Mouse (Mus musculus) lung, embryonic 16.5 days (tissue): Measurements from ENCODE around the gene Lefty1. TPM values are rescaled to one million over a fixed set of nuclear protein-coding genes. Genes with fewer than 3 reads are reported as not detected.
"Not testable (repeated sequence)": the region's sequence is repeated elsewhere in the genome, so short reads cannot be mapped to it uniquely, and the experiment has no call there.

Source experiments
- ATAC-seq: fragments of 200-750 bp; cut with Nextera tagmentation; 2 replicates; pipeline ENCODE4 v1.8.0; 2017; ENCODE audit warnings: low read depth, mild to moderate bottlenecking, moderate library complexity
- H3K27ac ChIP-seq: fragments of 300-500 bp; sonication (generic); 2 replicates; pipeline ENCODE4 v1.5.1; 2014; ENCODE audit warnings: mild to moderate bottlenecking, control low read depth, low read length
- H3K27me3 ChIP-seq: fragments of 300-500 bp; sonication (generic); 2 replicates; pipeline ENCODE4 v1.6.1; 2014; ENCODE audit warnings: low read depth, low read length, mixed read lengths; ENCODE audit not compliant: control insufficient read depth, insufficient read depth
- H3K36me3 ChIP-seq: fragments of 300-500 bp; sonication (generic); 2 replicates; pipeline ENCODE4 v1.6.1; 2014; ENCODE audit warnings: low read length; ENCODE audit not compliant: control insufficient read depth, insufficient read depth
- H3K4me1 ChIP-seq: fragments of 300-500 bp; sonication (generic); replicated peaks from 2 replicates; pipeline ENCODE4 v1.6.1; 2014; ENCODE audit warnings: low read length, mixed read lengths; ENCODE audit not compliant: control insufficient read depth, insufficient read depth
- H3K4me2 ChIP-seq: fragments of 300-500 bp; sonication (generic); 2 replicates; pipeline ENCODE4 v1.6.1; 2014; ENCODE audit warnings: low read depth, low read length, control low read depth
- H3K4me3 ChIP-seq: fragments of 300-500 bp; sonication (generic); 2 replicates; pipeline ENCODE4 v1.5.1; 2014; ENCODE audit warnings: mild to moderate bottlenecking, low read length, control low read depth
- H3K9ac ChIP-seq: fragments of 300-500 bp; sonication (generic); 2 replicates; pipeline ENCODE4 v1.6.1; 2014; ENCODE audit warnings: low read length, control low read depth
- H3K9me3 ChIP-seq: fragments of 300-500 bp; sonication (generic); 2 replicates; pipeline ENCODE4 v1.6.1; 2016; ENCODE audit warnings: low read length; ENCODE audit not compliant: control insufficient read depth
- WGBS: fragments of 180-500 bp; shearing (Covaris S2); extraction: QIAGEN DNeasy Blood & Tissue Kit; methylation state at CpG from one replicate; pipeline ENCODE4 v1.1.7; 2014; 5-methylcytosine and 5-hydroxymethylcytosine counted together
- polyA plus RNA-seq: library from polyadenylated mRNA; unstranded; fragments of >200 nt; fragmentation: Nextera tagmentation; extraction: Ambion mirVana; gene quantifications from 2 replicates; pipeline ENCODE4 v1.2.1, GENCODE M21; 2015

Gene Lefty1
- polyA plus RNA-seq, 1 experiment from 2014 or later, result 1.5 TPM

DNA sequence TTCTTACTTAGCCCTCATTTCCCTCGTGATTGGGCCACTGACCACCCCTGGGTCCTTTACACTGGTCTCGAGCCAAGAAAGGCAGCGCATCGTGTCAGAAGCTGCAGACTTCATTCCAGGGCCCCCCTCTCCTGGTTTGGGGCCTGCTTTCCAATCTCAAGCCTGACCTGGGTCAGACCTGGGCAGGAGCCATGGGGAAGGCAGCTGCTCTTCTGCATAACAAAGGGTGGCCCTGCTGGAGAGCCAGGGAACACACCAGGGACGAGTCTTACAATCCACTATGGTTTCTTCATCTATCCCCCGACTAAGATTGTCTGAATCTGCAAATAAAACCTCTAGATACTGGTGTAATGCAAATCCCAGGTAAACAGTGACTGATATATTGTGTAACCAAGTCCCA is 1.2 kb upstream of the Lefty1 start:
- Histone ChIP-seq H3K4me3 (no peak overlapping the region), H3K4me2 (no peak overlapping the region), H3K9me3 (no peaks in the 10 kb centered on the region), H3K27me3 (peaks cover 31% of the 10 kb centered on the region), H3K36me3 (no peaks in the 10 kb centered on the region), H3K27ac (no peak overlapping the region), H3K9ac (no peak overlapping the region), H3K4me1 (no peaks in the 10 kb centered on the region)
- ATAC-seq, result no peak
- WGBS, result 27% methylated on average over 6 of the region's 6 CpGs

DNA sequence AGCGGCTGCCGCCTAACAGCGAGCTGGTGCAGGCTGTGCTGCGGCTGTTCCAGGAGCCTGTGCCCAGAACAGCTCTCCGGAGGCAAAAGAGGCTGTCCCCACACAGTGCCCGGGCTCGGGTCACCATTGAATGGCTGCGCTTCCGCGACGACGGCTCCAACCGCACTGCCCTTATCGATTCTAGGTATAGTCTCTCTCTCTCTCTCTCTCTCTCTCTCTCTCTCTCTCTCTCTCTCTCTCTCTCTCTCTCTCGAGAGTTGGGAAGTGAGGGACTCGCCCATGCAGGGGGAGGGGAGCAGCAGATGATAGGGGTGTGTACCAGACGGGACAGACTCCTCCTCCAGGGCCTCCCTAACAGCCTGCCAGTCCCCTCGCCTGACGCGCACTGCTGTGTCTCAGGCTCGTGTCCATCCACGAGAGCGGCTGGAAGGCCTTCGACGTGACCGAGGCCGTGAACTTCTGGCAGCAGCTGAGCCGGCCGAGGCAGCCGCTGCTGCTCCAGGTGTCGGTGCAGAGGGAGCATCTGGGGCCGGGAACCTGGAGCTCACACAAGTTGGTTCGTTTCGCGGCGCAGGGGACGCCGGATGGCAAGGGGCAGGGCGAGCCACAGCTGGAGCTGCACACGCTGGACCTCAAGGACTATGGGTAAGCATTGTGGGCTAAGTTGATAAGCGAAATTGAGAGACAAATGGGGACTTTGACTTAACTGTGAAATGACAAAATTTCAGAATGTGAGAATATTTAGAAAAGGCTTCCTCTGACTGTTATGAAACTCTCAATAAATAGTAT is 2.0 kb downstream of the Lefty1 start:
- not testable (repeated sequence) for H3K9me3 ChIP-seq, H3K4me1 ChIP-seq, H3K27ac ChIP-seq, H3K36me3 ChIP-seq
- peak; percentile 88 for ATAC-seq
- Histone ChIP-seq H3K4me3 (peak overlapping the region; percentile 40), H3K9ac (peak overlapping the region; percentile 60), H3K4me2 (peak overlapping the region; percentile 56), H3K27me3 (peaks cover 31% of the 10 kb centered on the region)
- 5% methylated on average over 34 of the region's 41 CpGs for WGBS

DNA sequence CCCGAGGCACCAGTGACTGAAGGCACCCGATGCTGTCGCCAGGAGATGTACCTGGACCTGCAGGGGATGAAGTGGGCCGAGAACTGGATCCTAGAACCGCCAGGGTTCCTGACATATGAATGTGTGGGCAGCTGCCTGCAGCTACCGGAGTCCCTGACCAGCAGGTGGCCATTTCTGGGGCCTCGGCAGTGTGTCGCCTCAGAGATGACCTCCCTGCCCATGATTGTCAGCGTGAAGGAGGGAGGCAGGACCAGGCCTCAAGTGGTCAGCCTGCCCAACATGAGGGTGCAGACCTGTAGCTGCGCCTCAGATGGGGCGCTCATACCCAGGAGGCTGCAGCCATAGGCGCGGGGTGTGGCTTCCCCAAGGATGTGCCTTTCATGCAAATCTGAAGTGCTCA is 2.8 kb downstream of the Lefty1 start:
- H3K36me3 ChIP-seq, ATAC-seq, H3K4me3 ChIP-seq, H3K4me1 ChIP-seq, H3K9ac ChIP-seq, H3K4me2 ChIP-seq, H3K27ac ChIP-seq, H3K9me3 ChIP-seq: not testable (repeated sequence)
- 53% methylated on average over 13 of the region's 13 CpGs for whole genome bisulfite sequencing
- peaks cover 31% of the 10 kb centered on the region for H3K27me3 ChIP-seq

DNA sequence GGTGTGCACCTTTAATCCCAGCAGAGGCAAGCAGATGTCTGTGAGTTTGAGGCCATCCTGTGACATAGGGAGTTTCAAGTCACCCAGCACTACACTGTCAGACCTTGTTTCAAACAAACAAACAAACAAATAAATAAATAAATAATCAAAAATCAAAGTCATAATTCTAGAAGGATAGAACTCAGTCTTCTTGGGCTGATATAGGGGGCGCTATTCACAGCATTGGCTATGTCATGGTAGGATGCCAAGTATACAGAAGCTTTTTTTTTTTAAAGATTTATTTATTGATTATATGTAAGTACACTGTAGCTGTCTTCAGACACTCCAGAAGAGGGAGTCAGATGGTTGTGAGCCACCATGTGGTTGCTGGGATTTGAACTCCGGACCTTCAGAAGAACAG is 4.0 kb downstream of the Lefty1 start:
- not testable (repeated sequence) for H3K4me3 ChIP-seq, H3K9ac ChIP-seq, H3K4me2 ChIP-seq, H3K9me3 ChIP-seq, H3K4me1 ChIP-seq, H3K36me3 ChIP-seq, H3K27ac ChIP-seq, ATAC-seq
- WGBS, result 81% methylated on average over 2 of the region's 2 CpGs
- H3K27me3 ChIP-seq, result peaks cover 25% of the 10 kb centered on the region

DNA sequence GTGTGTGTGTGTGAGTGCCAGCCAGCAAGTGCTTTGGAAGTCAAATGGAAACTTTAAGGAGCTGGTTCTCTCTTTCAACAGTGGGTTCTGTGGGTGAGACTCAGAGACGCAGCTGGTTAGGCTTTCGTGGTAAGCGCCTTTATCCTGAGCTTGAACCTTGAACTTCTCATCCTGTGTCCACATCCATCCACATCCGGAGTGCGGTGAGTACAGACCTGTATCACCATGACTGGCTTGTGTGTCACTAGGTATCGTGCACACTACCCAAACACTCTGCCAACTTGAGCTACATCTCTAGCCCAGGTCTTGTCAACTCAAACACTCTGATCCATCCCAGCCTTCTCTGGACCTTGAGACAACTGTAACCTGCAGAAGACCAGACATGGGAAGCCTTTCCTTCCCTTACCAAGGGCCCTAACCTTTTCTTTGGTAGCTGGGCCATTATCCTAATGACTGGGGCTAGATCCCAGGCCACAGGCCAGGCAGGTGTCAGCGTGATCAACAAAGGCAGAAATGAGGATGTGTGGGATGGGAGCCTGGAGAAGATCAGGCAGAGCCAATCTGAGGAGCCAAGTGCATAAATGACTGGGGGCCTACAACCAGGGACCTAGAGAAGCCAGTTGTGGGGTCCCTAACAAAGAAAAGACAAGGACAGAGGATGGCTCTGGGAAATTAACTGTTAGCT is 6.1 kb downstream of the Lefty1 start:
- Histone ChIP-seq H3K4me2 (peak overlapping the region; percentile 89), H3K27me3 (peaks cover 7% of the 10 kb centered on the region), H3K9ac (no peak overlapping the region; the same call in 1 of the 2 replicates), H3K4me1 (peaks cover 17% of the 10 kb centered on the region), H3K27ac (no peak overlapping the region), H3K4me3 (no peak overlapping the region; the same call in 1 of the 2 replicates), H3K9me3 (no peaks in the 10 kb centered on the region), H3K36me3 (no peaks in the 10 kb centered on the region)
- WGBS, result 85% methylated on average over 7 of the region's 7 CpGs
- no peak for ATAC-seq

DNA sequence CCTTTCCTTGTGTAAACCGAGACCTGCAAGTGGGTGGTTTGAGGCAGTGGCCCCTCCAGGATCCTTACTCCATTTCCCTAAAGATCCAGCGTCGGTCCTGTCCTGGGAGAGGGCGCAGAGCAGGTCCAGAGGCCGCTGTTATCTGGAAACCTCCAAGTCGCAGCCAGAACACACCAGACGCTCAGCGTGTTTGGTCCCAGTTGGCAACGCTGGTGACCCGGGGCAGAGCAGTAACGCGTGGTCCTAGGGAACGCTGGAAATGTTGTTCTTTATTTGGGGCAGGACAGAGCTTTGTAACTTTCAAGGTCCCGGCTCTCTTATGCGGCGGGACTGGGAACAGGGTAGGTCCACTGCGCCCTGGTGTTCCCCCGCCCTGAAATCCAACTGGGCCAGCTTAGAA is 6.9 kb downstream of the Lefty1 start:
- peaks cover 3% of the 10 kb centered on the region; the same call in 1 of the 2 replicates for H3K27me3 ChIP-seq
- H3K4me2 ChIP-seq, result peak overlapping the region; percentile 89
- H3K9ac ChIP-seq, result peak overlapping the region; percentile 79
- peaks cover 24% of the 10 kb centered on the region for H3K4me1 ChIP-seq
- H3K27ac ChIP-seq, result peak overlapping the region; percentile 70
- no peaks in the 10 kb centered on the region for H3K9me3 ChIP-seq
- peak overlapping the region; percentile 87 for H3K4me3 ChIP-seq
- 0 out of 2 replicates have a peak, but pooled peaks cover 1% of the 10 kb centered on the region for H3K36me3 ChIP-seq
- no peak; the same call in 1 of the 2 replicates for ATAC-seq
- WGBS, result 4% methylated on average over 18 of the region's 18 CpGs

DNA sequence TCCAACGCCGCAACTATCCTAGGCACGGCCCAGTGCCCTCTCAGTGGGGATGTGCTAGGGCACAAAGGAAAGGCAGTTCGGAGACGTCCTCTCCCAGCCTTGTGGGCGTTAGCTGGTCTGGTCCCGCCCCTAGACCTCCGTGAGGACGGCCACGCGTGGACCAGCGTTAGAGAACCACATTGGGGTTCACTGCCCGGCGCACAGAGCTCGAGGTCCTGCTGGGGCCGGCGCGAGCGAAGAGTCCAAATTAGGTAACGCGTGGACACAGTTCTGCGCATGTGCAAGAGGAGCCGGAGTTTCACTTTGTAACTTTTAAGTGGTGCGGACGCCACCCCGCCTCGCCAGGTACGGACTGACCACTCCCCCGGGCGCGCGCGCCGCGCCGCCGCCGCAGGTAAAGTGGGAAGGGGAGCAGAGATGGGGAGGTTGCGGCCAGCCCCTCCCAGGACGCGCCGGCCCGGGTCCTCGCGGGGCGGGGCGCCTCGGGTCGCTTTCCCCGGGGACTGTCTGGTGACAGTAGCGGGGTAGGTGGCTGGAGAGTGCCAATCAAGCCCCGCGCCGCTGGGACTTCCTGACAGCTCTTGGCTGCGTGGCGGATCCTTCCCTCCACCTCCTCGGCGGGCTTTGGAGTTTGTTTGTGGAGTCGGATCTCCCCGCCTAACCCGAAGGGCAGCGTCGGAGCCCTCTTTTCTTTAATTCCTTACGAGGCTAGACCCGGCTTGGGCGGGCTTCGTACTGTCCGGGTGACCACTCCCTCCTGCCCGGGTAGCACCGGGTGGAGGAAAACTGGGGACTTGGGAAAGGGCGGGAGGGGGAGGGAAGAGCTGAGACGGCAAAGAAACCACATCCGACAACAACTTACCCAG is 7.6 kb downstream of the Lefty1 start, which contains the start of gene Tmem63a:
Gene Tmem63a (plus strand): TSS at position 179 of the 866 bp plus-strand sequence.
- Histone ChIP-seq H3K4me2 (peak within 1 kb of the TSS; percentile 89), H3K4me3 (peak within 1 kb of the TSS; percentile 87), H3K9me3 (no peaks in the 10 kb centered on the region), H3K27ac (peak within 1 kb of the TSS; percentile 70), H3K9ac (peak within 1 kb of the TSS; percentile 79), H3K36me3 (0 out of 2 replicates have a peak, but pooled peaks cover 2% of the 10 kb centered on the region), H3K4me1 (peaks cover 24% of the 10 kb centered on the region), H3K27me3 (peaks cover 2% of the 10 kb centered on the region; the same call in 1 of the 2 replicates)
- ATAC-seq, result peak; percentile 78
- under 1% methylated on average over 72 of the region's 73 CpGs for WGBS

DNA sequence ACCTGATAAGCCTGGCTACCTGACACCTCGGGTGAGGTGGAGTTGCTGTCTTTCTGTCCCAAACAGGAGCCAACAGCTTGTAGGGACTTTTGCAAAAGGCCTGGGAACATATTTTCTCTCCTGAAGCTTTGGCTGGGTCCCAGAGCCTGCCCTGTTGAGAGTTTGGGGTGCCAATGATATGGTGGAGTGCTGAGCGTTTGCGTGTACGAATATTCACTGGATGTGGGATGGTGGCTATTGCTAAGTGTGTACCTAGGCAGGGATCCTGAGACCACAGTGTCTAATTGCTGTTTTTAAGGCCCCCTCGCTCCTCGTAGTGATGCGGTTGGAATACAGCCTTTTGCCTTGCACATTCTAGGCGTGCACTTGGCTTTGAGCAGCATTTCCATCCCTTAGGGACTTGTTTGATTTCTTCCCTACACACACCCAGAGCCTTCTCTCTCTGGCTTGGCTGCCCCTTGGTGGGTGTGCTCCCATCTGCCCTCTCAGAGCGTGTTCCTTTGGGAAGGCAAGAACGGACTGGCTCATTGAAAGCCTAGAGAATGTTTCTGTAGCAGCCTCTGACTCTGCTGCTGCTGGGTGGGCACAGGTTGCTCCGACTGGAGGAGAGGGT is 8.3 kb downstream of the Lefty1 start:
- Histone ChIP-seq H3K9ac (peak overlapping the region; percentile 79), H3K9me3 (no peaks in the 10 kb centered on the region), H3K27ac (peak overlapping the region; percentile 70), H3K4me1 (peaks cover 24% of the 10 kb centered on the region), H3K4me2 (peak overlapping the region; percentile 89), H3K27me3 (no peaks in the 10 kb centered on the region), H3K4me3 (peak overlapping the region; percentile 87), H3K36me3 (0 out of 2 replicates have a peak, but pooled peaks cover 3% of the 10 kb centered on the region)
- no peak for ATAC-seq
- 45% methylated on average over 11 of the region's 11 CpGs for WGBS
